Mouse (Mus musculus) embryonic fibroblast, embryonic 13.5 days (primary cell): ENCODE results near the gene Atp1a3.

Source experiments
- CTCF ChIP-seq: IDR thresholded peaks from 2 replicates; pipeline ENCODE4 v1.5.1; 2011; ENCODE audit warnings: mild to moderate bottlenecking, control low read depth, low read length, moderate library complexity, borderline replicate concordance; ENCODE audit not compliant: insufficient read depth
- POLR2A ChIP-seq: IDR thresholded peaks from 2 replicates; pipeline ENCODE4 v1.6.1; 2011; ENCODE audit warnings: low read depth, mild to moderate bottlenecking, control low read depth, low read length, moderate library complexity

- TF ChIP-seq CTCF (no peak), POLR2A (no peak)
These were observed 22.4 kb downstream of the Atp1a3 start for GRCm38 (mm10) chr7:24983396-24983795.
